Mouse (Mus musculus) mature B cell (primary cell): Measurements from ENCODE around the gene Gm8906.
"Not testable (repeated sequence)": the region's sequence is repeated elsewhere in the genome, so short reads cannot be mapped to it uniquely, and the experiment has no call there.

Experiments used
- in situ Hi-C: fragments of 300-500 bp; cut with MboI; formaldehyde crosslinking; loops from 2 replicates; pipeline ENCODE4 v1.14.3; 2019

Gm8906 gene

DNA sequence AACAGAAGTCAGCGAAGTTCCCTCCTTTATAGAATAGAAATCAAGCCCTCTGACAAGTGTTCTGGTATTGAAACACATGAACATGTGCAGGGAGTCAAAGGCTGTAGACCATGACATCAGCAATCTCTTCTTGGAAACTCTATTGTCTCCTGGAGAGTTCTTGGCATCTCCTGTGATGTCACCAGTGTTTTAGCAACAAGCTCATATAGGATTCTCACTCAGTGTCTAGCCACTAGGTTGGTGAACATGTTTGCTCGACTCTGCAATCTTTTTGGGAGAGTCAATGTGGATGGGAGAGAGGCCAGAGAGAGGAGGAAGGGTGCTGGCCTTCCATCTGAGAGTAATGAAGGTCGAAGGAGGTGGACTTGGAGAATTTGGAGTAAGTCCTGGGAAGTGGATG is at the start of gene Gm8906:
Gene Gm8906 (plus strand): TSS at position 301 of the 400 bp plus-strand sequence.
- in situ Hi-C loops = not testable (repeated sequence)
